Mouse (Mus musculus) activated CD4-positive, CD25-positive, alpha-beta regulatory T cell, adult 4 months (primary cell): ENCODE data around the gene Tmprss15. TPM values are rescaled to one million over a fixed set of nuclear protein-coding genes. Genes with fewer than 3 reads are reported as not detected.

Experiments used
- polyA plus RNA-seq, 2 experiments: library from polyadenylated mRNA; unstranded; fragments of 100-300 nt; shearing (Covaris generic); gene quantifications; one replicate each; pipeline ENCODE4 v1.2.1; 2017

Gene Tmprss15
- polyA plus RNA-seq, 2 experiments from 2014 or later: not detected

Other genes starting within 250 kb of the Tmprss15 start
- not detected for gene Chodl, start 160.1 kb downstream of the Tmprss15 start, polyA plus RNA-seq